Mouse (Mus musculus) T-helper 17 cell (primary cell): ENCODE measurements around the gene Pde3a.

Experiments
- in situ Hi-C, 2 experiments: fragments of 300-600 bp; cut with MboI, MseI; formaldehyde crosslinking; loops; 1 replicate in 1 of 2; 2 replicates in 1 of 2; pipeline ENCODE4 v1.15.1; 2025; ENCODE audit warnings: high pct_unique_total_duplicates in 2 of 2

The Pde3a gene

GRCm38 (mm10) chr6:141485302-141486021 is 236.4 kb downstream of the Pde3a start:
- in situ Hi-C loops = loop anchor here in 1 of 2 experiments (25.0 kb wide), 1 partner anchor 1502 kb away; no protein-coding TSS in a partner anchor

- in situ Hi-C loops = loop anchor here in 1 of 2 experiments (25.0 kb wide), 1 partner anchor 1500 kb away; no protein-coding TSS in a partner anchor
Measured at GRCm38 (mm10) chr6:141487266-141487665, 238.2 kb downstream of the Pde3a start.

GRCm38 (mm10) chr6:141488619-141489018 is 239.6 kb downstream of the Pde3a start:
- in situ Hi-C loops = loop anchor here in 1 of 2 experiments (25.0 kb wide), 1 partner anchor 1499 kb away; no protein-coding TSS in a partner anchor

- in situ Hi-C loops = loop anchor here in 1 of 2 experiments (25.0 kb wide), 1 partner anchor 1492 kb away; no protein-coding TSS in a partner anchor
Measured at GRCm38 (mm10) chr6:141494909-141495308, 245.8 kb downstream of the Pde3a start.

- in situ Hi-C loops = loop anchor here in 1 of 2 experiments (25.0 kb wide), 1 partner anchor 1491 kb away; no protein-coding TSS in a partner anchor
Measured at GRCm38 (mm10) chr6:141495634-141496418, 246.8 kb downstream of the Pde3a start.

GRCm38 (mm10) chr6:141499511-141499910 is 250.4 kb downstream of the Pde3a start:
- in situ Hi-C loops = loop anchor here in 1 of 2 experiments (25.0 kb wide), 1 partner anchor 1488 kb away; no protein-coding TSS in a partner anchor

GRCm38 (mm10) chr6:141501171-141501570 is 252.1 kb downstream of the Pde3a start:
- in situ Hi-C loops = no loop called here

- in situ Hi-C loops = no loop called here
Measured at GRCm38 (mm10) chr6:141522541-141522940, 273.5 kb downstream of the Pde3a start.

- in situ Hi-C loops = no loop called here
Measured at GRCm38 (mm10) chr6:141523747-141524640, 274.9 kb downstream of the Pde3a start, which contains the start of gene Slco1c1. Gene Slco1c1, plus strand, starts transcription at chr6:141524368.

GRCm38 (mm10) chr6:141525787-141526186 is 276.7 kb downstream of the Pde3a start:
- in situ Hi-C loops = no loop called here

GRCm38 (mm10) chr6:141530865-141531264 is 281.8 kb downstream of the Pde3a start:
- in situ Hi-C loops = no loop called here

GRCm38 (mm10) chr6:141537298-141537697 is 288.2 kb downstream of the Pde3a start:
- in situ Hi-C loops = no loop called here

- in situ Hi-C loops = no loop called here
Measured at GRCm38 (mm10) chr6:141541136-141541535, 292.1 kb downstream of the Pde3a start.

- in situ Hi-C loops = no loop called here
Measured at GRCm38 (mm10) chr6:141543344-141543743, 294.3 kb downstream of the Pde3a start.
